Mouse (Mus musculus) neural tube, embryonic 15.5 days (tissue): ENCODE data around the gene Rnf223. TPM values are rescaled to one million over a fixed set of nuclear protein-coding genes. Genes with fewer than 3 reads are reported as not detected.

ENCODE experiments used
- ATAC-seq: fragments of 200-750 bp; cut with Nextera tagmentation; 2 replicates; pipeline ENCODE4 v1.8.0; 2017; ENCODE audit warnings: mild to moderate bottlenecking, moderate TSS enrichment, moderate library complexity; ENCODE audit not compliant: low FRiP score
- H3K27ac ChIP-seq: fragments of 300-500 bp; sonication (generic); replicated peaks from 2 replicates; pipeline ENCODE4 v1.5.1; 2015; ENCODE audit warnings: mild to moderate bottlenecking, inconsistent platforms
- H3K27me3 ChIP-seq: fragments of 300-500 bp; sonication (generic); replicated peaks from 2 replicates; pipeline ENCODE4 v1.6.1; 2015; ENCODE audit warnings: inconsistent platforms
- H3K36me3 ChIP-seq: fragments of 300-500 bp; sonication (generic); 2 replicates; pipeline ENCODE4 v1.6.1; 2015; ENCODE audit warnings: inconsistent platforms
- H3K4me1 ChIP-seq: fragments of 300-500 bp; sonication (generic); 2 replicates; pipeline ENCODE4 v1.6.1; 2015; ENCODE audit warnings: inconsistent platforms
- H3K4me2 ChIP-seq: fragments of 300-500 bp; sonication (generic); 2 replicates; pipeline ENCODE4 v1.6.1; 2015; ENCODE audit warnings: inconsistent platforms, mild to moderate bottlenecking, moderate library complexity
- H3K4me3 ChIP-seq: fragments of 300-500 bp; sonication (generic); replicated peaks from 2 replicates; pipeline ENCODE4 v1.5.1; 2015; ENCODE audit warnings: mild to moderate bottlenecking, inconsistent platforms
- H3K9ac ChIP-seq: fragments of 300-500 bp; sonication (generic); replicated peaks from 2 replicates; pipeline ENCODE4 v1.6.1; 2015; ENCODE audit warnings: mild to moderate bottlenecking, inconsistent platforms
- H3K9me3 ChIP-seq: fragments of 300-500 bp; sonication (generic); replicated peaks from 2 replicates; pipeline ENCODE4 v1.6.1; 2016; ENCODE audit warnings: inconsistent platforms
- WGBS: fragments of 180-500 bp; shearing (Covaris S2); methylation state at CpG from one replicate; pipeline ENCODE4 v1.1.7; 2015; ENCODE audit warnings: mixed read lengths; 5-methylcytosine and 5-hydroxymethylcytosine counted together
- polyA plus RNA-seq: library from polyadenylated mRNA; unstranded; fragments of >200 nt; fragmentation: Nextera tagmentation; extraction: Ambion mirVana; gene quantifications from 2 replicates; pipeline ENCODE4 v1.2.1, GENCODE M21; 2015

The Rnf223 gene
- polyA plus RNA-seq, result 0.37 and 0.43 TPM in 2 replicates

GRCm38 (mm10) chr4:156130436-156130835, at the start of gene Rnf223:
TSS of gene Rnf223 (plus strand) at chr4:156130513.
- WGBS, result 83% methylated on average over 15 of the region's 15 CpGs
- ATAC-seq, result no peak

DNA sequence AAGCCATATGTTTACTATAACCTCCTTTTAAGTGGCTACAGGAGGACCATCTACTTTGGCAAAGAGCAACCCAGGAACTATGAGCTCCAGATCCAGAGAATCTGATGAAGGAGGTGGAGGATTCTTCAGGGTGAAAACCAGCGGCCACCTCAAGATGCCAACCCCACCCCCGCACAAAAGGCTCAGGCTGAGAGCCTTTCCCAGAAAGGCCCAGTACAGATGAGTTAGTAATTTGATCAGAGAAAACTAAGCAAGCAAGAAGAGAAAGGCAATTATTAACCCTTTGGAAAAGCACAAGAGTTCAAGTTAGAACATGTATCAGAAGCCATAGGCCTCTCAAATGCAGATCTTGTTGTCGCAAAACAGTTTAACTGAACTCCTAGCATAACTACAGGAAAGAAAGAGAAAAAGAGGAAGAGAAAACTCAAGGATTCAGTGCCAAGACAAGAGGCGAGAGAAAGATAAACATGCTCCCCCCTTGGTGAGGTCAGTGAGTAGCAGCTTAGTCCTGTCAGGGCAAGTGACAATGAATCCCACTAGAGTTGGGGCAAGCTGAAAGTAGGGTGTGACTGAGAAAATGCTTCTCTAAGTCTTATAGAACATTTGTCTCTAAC, 47.6 kb upstream of the Rnf223 start:
- no peak overlapping the region for H3K9ac ChIP-seq
- H3K27me3 ChIP-seq, result peaks cover 7% of the 10 kb centered on the region
- no peak overlapping the region for H3K4me3 ChIP-seq
- 78% methylated on average over 4 of the region's 4 CpGs for WGBS
- no peak overlapping the region for H3K27ac ChIP-seq
- ATAC-seq, result no peak
- no peak overlapping the region for H3K4me2 ChIP-seq
- H3K4me1 ChIP-seq, result peaks cover 6% of the 10 kb centered on the region
- H3K9me3 ChIP-seq, result no peaks in the 10 kb centered on the region
- H3K36me3 ChIP-seq, result no peaks in the 10 kb centered on the region

More at GRCm38 (mm10) chr4:156130436-156130835, at the start of gene Rnf223:
- Histone ChIP-seq H3K4me3 (no peak within 1 kb of the TSS), H3K4me1 (no peaks in the 10 kb centered on the region), H3K9me3 (no peaks in the 10 kb centered on the region), H3K36me3 (peaks cover 14% of the 10 kb centered on the region), H3K27ac (no peak within 1 kb of the TSS), H3K9ac (no peak within 1 kb of the TSS), H3K4me2 (no peak within 1 kb of the TSS), H3K27me3 (no peaks in the 10 kb centered on the region)

DNA sequence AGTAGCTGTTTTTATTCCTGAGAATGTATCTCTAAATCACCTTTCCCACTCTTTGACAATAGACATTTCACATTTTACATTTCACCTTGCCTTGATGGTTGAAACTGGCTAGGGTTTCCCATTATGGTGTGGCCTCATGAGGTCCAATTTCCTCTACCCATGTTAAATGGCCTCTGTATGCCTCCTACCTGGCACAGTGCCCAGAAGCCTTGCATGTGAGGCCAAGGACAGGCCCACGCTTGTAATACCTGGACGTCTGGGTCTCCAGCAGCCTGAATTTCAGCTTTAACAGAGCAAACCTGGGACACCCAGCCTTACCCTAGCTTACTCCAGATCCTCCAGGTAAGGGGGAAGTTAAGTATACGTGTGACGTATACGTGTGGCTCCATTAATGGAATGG, 47.0 kb upstream of the Rnf223 start:
- Histone ChIP-seq H3K4me2 (no peak overlapping the region), H3K36me3 (no peaks in the 10 kb centered on the region), H3K27me3 (peaks cover under 1% of the 10 kb centered on the region), H3K27ac (no peak overlapping the region), H3K4me1 (no peaks in the 10 kb centered on the region), H3K9ac (no peak overlapping the region), H3K4me3 (no peak overlapping the region), H3K9me3 (no peaks in the 10 kb centered on the region)
- 75% methylated on average over 5 of the region's 5 CpGs for WGBS
- ATAC-seq, result no peak

DNA sequence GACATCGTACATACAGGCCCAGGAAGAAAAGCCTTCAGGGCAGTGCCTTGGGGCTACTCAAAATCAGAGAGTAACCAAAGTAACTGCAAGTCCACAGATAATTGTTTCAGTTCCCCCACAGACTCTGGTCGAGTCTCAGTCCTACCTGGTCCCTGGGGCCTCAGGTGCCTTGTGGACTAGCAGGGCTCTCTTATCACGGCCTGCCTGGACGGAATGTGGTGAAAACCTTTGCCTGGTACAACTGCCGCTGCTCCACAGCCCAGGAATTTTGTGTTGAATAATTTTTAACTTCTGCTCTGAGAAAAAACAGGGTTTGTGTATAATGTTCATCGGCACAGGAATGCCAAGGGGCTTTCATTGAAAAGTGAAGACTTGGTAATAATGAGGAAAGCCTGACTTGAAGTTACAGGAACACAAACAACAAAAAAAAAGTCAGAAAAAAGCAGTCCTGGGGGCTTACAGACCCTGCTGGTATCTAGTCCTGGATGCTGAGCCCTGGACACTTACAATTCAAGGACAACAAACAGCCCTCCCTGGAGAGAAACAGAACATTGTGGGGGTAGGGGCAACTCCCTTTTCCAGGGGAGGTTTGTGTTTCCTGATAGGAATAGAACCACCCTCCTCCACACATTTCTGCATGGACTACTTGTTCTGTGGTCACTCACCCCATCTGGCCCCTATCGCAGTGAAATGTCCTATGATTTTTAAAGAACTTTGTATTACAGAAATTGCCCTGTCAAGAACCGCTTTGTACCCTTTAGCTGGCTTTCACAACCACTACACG, 46.0 kb upstream of the Rnf223 start:
- Histone ChIP-seq H3K4me1 (no peaks in the 10 kb centered on the region), H3K9me3 (no peaks in the 10 kb centered on the region), H3K27me3 (no peaks in the 10 kb centered on the region), H3K36me3 (no peaks in the 10 kb centered on the region), H3K9ac (no peak overlapping the region), H3K27ac (no peak overlapping the region), H3K4me2 (no peak overlapping the region), H3K4me3 (no peak overlapping the region)
- no peak for ATAC-seq
- 88% methylated on average over 9 of the region's 9 CpGs for WGBS

GRCm38 (mm10) chr4:156085256-156085655, 45.1 kb upstream of the Rnf223 start:
- no peak overlapping the region for H3K9ac ChIP-seq
- H3K4me1 ChIP-seq, result no peaks in the 10 kb centered on the region
- WGBS, result 88% methylated on average over 8 of the region's 8 CpGs
- H3K27ac ChIP-seq, result no peak overlapping the region
- H3K4me3 ChIP-seq, result no peak overlapping the region
- no peak overlapping the region for H3K4me2 ChIP-seq
- no peaks in the 10 kb centered on the region for H3K9me3 ChIP-seq
- no peak for ATAC-seq
- H3K36me3 ChIP-seq, result no peaks in the 10 kb centered on the region
- no peaks in the 10 kb centered on the region for H3K27me3 ChIP-seq

DNA sequence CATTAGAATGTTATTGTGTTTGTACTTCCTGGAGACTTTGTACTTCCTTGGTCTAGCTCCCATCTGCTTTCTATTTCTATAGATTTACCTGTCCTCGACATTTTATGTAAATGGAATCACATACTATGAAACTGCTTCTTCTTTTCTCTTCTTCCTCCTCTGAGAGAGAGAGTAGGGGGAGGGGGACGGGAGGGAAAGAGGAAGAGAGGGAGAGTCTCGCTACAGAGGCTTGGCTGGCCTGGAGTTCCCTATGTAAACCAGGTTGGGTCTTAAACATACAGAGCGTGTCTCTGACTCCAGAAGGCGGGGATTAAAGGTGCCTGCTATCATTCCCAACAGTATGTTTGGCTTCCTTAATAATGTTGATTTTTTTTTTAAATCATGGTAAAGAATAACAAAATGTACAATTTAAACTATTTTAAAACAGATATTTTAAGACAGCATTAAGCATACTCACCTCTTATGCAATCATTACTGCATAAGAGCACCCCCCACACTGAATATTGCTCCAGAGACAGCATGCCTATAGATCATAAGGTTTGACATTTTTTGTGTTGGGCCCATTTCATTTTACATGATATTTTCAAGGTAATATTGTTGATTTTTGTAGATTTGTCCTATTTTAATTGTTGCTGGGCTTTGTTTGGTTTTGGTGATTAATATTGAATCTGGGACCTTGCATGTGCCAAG, 42.8 kb upstream of the Rnf223 start:
- H3K9me3 ChIP-seq, result no peaks in the 10 kb centered on the region
- no peak overlapping the region for H3K4me3 ChIP-seq
- no peaks in the 10 kb centered on the region for H3K4me1 ChIP-seq
- H3K9ac ChIP-seq, result no peak overlapping the region
- no peak overlapping the region for H3K27ac ChIP-seq
- no peak overlapping the region for H3K4me2 ChIP-seq
- H3K36me3 ChIP-seq, result no peaks in the 10 kb centered on the region
- 43% methylated on average over 5 of the region's 5 CpGs for WGBS
- H3K27me3 ChIP-seq, result no peaks in the 10 kb centered on the region
- ATAC-seq, result no peak

- WGBS, result 53% methylated on average over 1 of the region's 1 CpGs
- H3K36me3 ChIP-seq, result no peaks in the 10 kb centered on the region
- no peak overlapping the region for H3K4me2 ChIP-seq
- no peak overlapping the region for H3K27ac ChIP-seq
- H3K4me1 ChIP-seq, result no peaks in the 10 kb centered on the region
- H3K9me3 ChIP-seq, result no peaks in the 10 kb centered on the region
- no peak overlapping the region for H3K9ac ChIP-seq
- no peaks in the 10 kb centered on the region for H3K27me3 ChIP-seq
- no peak for ATAC-seq
- H3K4me3 ChIP-seq, result no peak overlapping the region
These were observed 39.1 kb upstream of the Rnf223 start for GRCm38 (mm10) chr4:156091236-156091635.

- Histone ChIP-seq H3K4me3 (no peak overlapping the region), H3K27me3 (no peaks in the 10 kb centered on the region), H3K9me3 (no peaks in the 10 kb centered on the region), H3K4me2 (no peak overlapping the region), H3K4me1 (no peaks in the 10 kb centered on the region), H3K27ac (no peak overlapping the region), H3K36me3 (no peaks in the 10 kb centered on the region), H3K9ac (no peak overlapping the region)
- 90% methylated on average over 1 of the region's 1 CpGs for WGBS
- no peak for ATAC-seq
These were observed 37.5 kb upstream of the Rnf223 start for GRCm38 (mm10) chr4:156092765-156093164.

DNA sequence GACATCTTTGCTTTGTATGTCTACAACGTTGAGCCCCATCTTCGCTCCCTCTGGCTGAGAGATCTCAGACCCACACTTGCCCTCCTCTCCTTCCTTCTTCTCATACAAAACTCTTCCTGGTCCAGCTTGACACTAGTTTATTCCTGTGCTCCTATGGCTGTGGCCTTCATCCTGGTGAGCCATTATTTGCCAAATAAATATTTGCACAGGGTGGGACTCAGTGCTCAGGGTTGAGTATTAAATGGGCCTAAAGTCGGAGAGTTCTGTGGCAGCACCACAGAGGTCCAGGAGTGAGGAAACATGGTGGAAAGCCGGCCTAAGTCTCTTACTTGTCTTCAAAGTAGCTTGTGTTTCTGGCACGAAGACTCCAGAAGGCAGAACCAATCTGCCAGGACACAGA, 36.6 kb upstream of the Rnf223 start:
- WGBS, result 86% methylated on average over 5 of the region's 5 CpGs
- Histone ChIP-seq H3K36me3 (no peaks in the 10 kb centered on the region), H3K4me1 (no peaks in the 10 kb centered on the region), H3K27ac (no peak overlapping the region), H3K4me3 (no peak overlapping the region), H3K27me3 (no peaks in the 10 kb centered on the region), H3K4me2 (no peak overlapping the region), H3K9ac (no peak overlapping the region), H3K9me3 (no peaks in the 10 kb centered on the region)
- no peak for ATAC-seq

DNA sequence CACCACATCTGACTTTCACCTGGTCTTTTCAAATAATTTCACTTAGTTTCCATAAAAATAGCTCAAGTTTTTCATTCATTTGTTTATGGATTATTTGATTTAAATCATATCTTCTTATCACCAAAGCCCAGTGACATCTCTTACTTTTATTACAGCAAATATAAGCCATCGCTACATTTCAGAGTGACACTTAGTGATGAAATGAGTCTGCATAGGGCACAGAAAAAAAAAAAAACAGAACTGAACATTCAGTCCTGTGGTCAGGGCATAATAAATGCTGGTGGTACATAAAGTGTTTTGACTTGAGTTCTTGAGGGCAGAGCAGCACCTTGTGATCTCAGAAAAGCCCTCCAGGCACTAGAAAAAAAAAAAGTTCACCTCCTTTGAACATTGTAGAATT, 34.1 kb upstream of the Rnf223 start:
- no peak for ATAC-seq
- Histone ChIP-seq H3K4me3 (no peak overlapping the region), H3K4me1 (no peaks in the 10 kb centered on the region), H3K4me2 (no peak overlapping the region), H3K9me3 (no peaks in the 10 kb centered on the region), H3K9ac (no peak overlapping the region), H3K27ac (no peak overlapping the region), H3K27me3 (no peaks in the 10 kb centered on the region), H3K36me3 (no peaks in the 10 kb centered on the region)
- WGBS, result 97% methylated on average over 1 of the region's 1 CpGs

GRCm38 (mm10) chr4:156097770-156098366, 32.4 kb upstream of the Rnf223 start:
- Histone ChIP-seq H3K9me3 (no peaks in the 10 kb centered on the region), H3K4me3 (no peak overlapping the region), H3K9ac (no peak overlapping the region), H3K36me3 (no peaks in the 10 kb centered on the region), H3K27ac (no peak overlapping the region), H3K27me3 (no peaks in the 10 kb centered on the region), H3K4me2 (no peak overlapping the region), H3K4me1 (no peaks in the 10 kb centered on the region)
- ATAC-seq, result no peak
- 69% methylated on average over 9 of the region's 9 CpGs for WGBS
